Comparison of ENCODE assay signal across 12 mouse cellular contexts in the genomic region with DNA sequence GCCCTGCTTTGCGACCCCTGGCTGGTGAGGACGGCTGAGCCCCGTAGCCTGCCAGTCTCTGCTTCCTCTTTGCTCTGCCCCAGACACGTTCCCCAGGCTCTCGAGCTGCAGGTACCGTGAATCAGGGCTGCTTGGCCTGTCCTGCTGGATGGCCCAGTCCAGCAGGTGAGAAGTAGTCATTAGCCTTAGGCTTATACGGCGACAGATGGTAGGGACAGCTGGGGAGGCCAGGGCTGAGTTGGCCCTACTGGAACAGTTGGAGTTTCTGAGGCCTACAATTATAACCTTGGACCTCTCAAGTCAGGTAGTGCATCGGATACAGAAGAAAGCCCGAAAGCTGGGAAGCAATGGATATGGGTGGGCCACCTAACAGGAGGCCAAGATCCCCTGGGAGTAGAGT.
"Had no signal": no experiment of that assay in that cellular context is flagged by ENCODE, and none has a peak within 500 bp of the region (broad histone marks: within the 10 kb centered on the region; RNA-seq: fewer than 3 reads in every experiment).

No protein-coding gene starts in this region.

- H3K4me2 ChIP-seq: limb, embryonic 15.5 days; liver, embryonic 12.5 days; lung, embryonic 14.5 days had no signal

- DNase-seq: kidney, postnatal 10 days; kidney, postnatal 4 days; left cerebral cortex, postnatal 4 days; lung, embryonic 14.5 days; lung, postnatal 10 days; midbrain, embryonic 14.5 days; thymus, postnatal 14 days had no signal

- H3K4me3 ChIP-seq: layer of hippocampus, adult 2 months; limb, embryonic 15.5 days; liver, embryonic 12.5 days; midbrain, embryonic 10.5 days had no signal

- H3K4me1 ChIP-seq: liver, embryonic 12.5 days had no signal

- H3K27ac ChIP-seq: layer of hippocampus, adult 2 months; limb, embryonic 15.5 days; liver, embryonic 12.5 days; midbrain, embryonic 10.5 days; stomach, postnatal 0 days had no signal

- ATAC-seq: liver, embryonic 12.5 days had no signal

- H3K27me3 ChIP-seq: limb, embryonic 15.5 days had no signal

- H3K9me3 ChIP-seq: limb, embryonic 15.5 days; liver, embryonic 12.5 days; midbrain, embryonic 10.5 days had no signal

- H3K9ac ChIP-seq: limb, embryonic 15.5 days; liver, embryonic 12.5 days; lung, embryonic 14.5 days had no signal
